Mouse (Mus musculus): ENCODE results near the gene Gm20517. TPM values are rescaled to one million over a fixed set of nuclear protein-coding genes. Genes with fewer than 3 reads are reported as not detected.
"Not testable (repeated sequence)": the region's sequence is repeated elsewhere in the genome, so short reads cannot be mapped to it uniquely, and the experiment has no call there.

Gm20517 gene
- polyA plus RNA-seq, 1 experiment from 2014 or later = 2.9 TPM

DNA sequence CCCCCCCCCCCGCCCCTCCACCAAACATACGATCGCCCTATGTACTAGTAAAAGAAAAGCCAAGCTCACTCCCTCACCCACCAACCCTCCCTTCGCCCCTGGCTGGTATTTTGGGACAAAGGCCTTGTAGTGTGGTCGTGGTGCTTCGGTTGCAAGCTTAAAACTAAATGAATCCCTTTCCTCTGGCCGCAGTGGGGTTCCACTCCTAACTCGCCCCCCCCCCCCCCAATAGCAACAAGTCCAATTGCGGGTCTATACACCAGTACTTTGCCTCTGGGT, 16.5 kb upstream of the Gm20517 start:
- 1% methylated on average over 9 of the region's 9 CpGs for WGBS
- Histone ChIP-seq H3K9ac (replicated peaks; ENCODE audit: low read depth, low read length) (peak overlapping the region; percentile 74), H3K4me3 (replicated peaks; ENCODE audit: low read length) (peak overlapping the region; percentile 83), H3K4me1 (replicated peaks; ENCODE audit: control insufficient read depth, insufficient read depth, low read length) (peaks cover 36% of the 10 kb centered on the region), H3K9me3 (ENCODE audit: control insufficient read depth, low read length) (no peaks in the 10 kb centered on the region), H3K27ac (ENCODE audit: low read length) (peak overlapping the region; percentile 59; the same call in 1 of the 2 replicates), H3K4me2 (ENCODE audit: low read length) (peak overlapping the region; percentile 99), H3K36me3 (ENCODE audit: control insufficient read depth, insufficient read depth) (no peaks in the 10 kb centered on the region; the same call in 1 of the 2 replicates), H3K27me3 (replicated peaks; ENCODE audit: control insufficient read depth, insufficient read depth, low read length) (no peaks in the 10 kb centered on the region)
- no peak for ATAC-seq

DNA sequence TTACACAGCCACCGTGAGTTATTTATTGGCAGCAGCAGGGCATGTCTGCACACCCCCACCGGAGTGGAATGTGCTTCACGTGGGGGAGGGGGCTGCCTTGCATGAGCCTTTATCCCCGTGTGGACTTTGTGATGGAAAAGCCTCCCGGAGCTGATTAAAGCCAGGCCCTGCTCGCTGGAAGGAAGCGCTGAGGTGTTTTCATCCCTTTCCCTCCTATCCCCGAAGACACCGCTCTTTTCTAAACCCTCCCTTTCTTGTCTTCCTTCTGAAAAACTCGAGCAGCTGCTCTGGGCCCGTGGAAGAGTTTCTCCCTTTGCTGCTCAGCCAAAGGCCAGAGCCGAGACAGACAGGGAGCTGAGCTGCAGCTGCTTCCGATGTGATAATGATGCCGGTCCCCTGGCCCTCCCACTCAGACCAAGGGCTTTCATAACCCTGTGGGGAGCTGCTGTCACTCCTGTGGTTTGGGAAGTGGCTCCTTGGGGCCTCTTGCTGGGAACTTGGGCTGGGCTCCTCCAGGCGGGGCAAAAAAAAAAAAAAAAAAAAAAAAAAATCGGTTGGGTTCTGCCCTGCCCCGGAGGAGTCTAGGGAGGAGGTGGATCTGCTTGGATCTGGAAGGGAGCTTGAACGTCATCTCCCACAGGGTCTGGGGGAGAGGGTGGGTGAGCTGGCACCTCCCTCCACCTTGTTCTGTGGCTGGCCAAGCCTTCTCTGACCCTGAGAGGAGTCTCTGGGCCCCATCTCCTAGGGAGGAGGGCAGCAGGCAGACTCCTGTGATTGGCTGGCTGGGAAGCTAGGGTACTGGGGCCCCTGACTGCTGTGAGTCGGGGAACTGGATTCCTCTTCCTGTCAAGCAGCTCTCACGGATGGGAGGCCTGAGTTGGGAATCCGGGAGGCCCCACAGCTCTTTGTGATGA, 15.9 kb upstream of the Gm20517 start:
- Histone ChIP-seq H3K9me3 (ENCODE audit: control insufficient read depth, low read length) (no peaks in the 10 kb centered on the region), H3K27ac (ENCODE audit: low read length) (peak overlapping the region; percentile 60), H3K4me2 (ENCODE audit: low read length) (peak overlapping the region; percentile 99), H3K9ac (replicated peaks; ENCODE audit: low read depth, low read length) (peak overlapping the region; percentile 74), H3K4me3 (replicated peaks; ENCODE audit: low read length) (peak overlapping the region; percentile 83), H3K36me3 (ENCODE audit: control insufficient read depth, insufficient read depth) (peaks cover 4% of the 10 kb centered on the region; the same call in 1 of the 2 replicates), H3K27me3 (replicated peaks; ENCODE audit: control insufficient read depth, insufficient read depth, low read length) (no peaks in the 10 kb centered on the region), H3K4me1 (replicated peaks; ENCODE audit: control insufficient read depth, insufficient read depth, low read length) (peaks cover 36% of the 10 kb centered on the region)
- 2% methylated on average over 20 of the region's 21 CpGs for WGBS
- ATAC-seq = no peak

DNA sequence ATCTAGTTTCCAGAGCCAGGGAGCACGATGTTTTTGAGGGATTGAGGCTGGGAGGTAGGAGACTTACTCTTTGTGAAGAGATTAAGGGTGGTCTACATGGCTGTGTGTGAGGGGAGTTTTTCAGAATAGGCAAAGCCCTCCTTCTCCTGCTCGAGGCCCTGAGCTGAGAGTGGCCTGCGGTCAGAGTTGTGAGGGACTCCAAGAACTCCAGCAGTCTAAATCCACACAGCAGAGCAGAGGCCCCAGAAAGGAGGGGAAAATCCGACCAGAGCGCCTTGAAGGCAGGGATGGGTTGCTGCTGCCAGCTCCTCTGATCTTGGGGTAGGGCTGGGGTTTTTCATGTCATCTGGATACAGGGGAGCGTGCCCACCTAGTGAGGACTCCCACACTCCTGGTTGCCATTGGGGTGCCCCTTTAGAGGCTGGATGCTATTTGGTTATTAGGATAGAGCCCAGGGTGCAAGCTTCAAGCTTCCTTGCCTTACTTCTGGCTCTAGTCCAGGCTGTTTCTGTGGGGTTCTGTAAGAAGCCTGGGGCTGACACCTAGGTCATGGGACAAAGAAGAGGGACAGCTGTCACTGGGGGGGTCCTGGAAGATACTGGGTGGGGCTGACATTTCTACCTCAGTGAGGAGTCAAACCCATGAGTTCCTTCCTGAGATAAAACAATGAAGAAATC, 15.1 kb upstream of the Gm20517 start:
- Histone ChIP-seq H3K4me1 (replicated peaks; ENCODE audit: control insufficient read depth, insufficient read depth, low read length) (peaks cover 36% of the 10 kb centered on the region), H3K9me3 (ENCODE audit: control insufficient read depth, low read length) (no peaks in the 10 kb centered on the region), H3K9ac (replicated peaks; ENCODE audit: low read depth, low read length) (peak overlapping the region; percentile 31), H3K36me3 (ENCODE audit: control insufficient read depth, insufficient read depth) (peaks cover 7% of the 10 kb centered on the region), H3K27me3 (replicated peaks; ENCODE audit: control insufficient read depth, insufficient read depth, low read length) (no peaks in the 10 kb centered on the region), H3K4me3 (replicated peaks; ENCODE audit: low read length) (0 out of 2 replicates have a peak overlapping the region, but pooled peaks have one; percentile 4), H3K4me2 (ENCODE audit: low read length) (peak overlapping the region; percentile 99), H3K27ac (ENCODE audit: low read length) (peak overlapping the region; percentile 60)
- 22% methylated on average over 6 of the region's 6 CpGs for WGBS
- ATAC-seq = no peak

DNA sequence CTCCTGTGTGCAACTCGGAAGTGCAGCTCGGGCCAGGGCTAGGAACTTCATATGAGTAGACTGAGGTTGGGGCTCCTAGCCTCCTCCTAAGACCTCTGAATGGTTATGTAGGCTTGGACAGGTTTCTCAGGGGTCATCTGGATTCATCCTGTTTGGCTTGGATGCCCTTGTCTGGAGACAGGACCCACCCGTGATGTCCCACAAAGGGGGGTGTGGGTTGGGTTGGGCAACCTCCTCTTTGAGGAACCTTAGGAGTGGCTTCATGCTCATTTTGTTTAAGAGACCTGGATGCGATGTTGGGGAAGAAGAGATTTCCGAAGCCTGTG, 14.6 kb upstream of the Gm20517 start:
- no peaks in the 10 kb centered on the region for H3K27me3 ChIP-seq (replicated peaks; ENCODE audit: control insufficient read depth, insufficient read depth, low read length)
- no peaks in the 10 kb centered on the region for H3K9me3 ChIP-seq (ENCODE audit: control insufficient read depth, low read length)
- no peak overlapping the region for H3K27ac ChIP-seq (ENCODE audit: low read length)
- no peak overlapping the region for H3K4me3 ChIP-seq (replicated peaks; ENCODE audit: low read length)
- ATAC-seq = no peak
- H3K36me3 ChIP-seq (ENCODE audit: control insufficient read depth, insufficient read depth) = peaks cover 11% of the 10 kb centered on the region
- H3K4me1 ChIP-seq (replicated peaks; ENCODE audit: control insufficient read depth, insufficient read depth, low read length) = peaks cover 36% of the 10 kb centered on the region
- no peak overlapping the region for H3K9ac ChIP-seq (replicated peaks; ENCODE audit: low read depth, low read length)
- H3K4me2 ChIP-seq (ENCODE audit: low read length) = no peak overlapping the region
- WGBS = 62% methylated on average over 5 of the region's 5 CpGs

DNA sequence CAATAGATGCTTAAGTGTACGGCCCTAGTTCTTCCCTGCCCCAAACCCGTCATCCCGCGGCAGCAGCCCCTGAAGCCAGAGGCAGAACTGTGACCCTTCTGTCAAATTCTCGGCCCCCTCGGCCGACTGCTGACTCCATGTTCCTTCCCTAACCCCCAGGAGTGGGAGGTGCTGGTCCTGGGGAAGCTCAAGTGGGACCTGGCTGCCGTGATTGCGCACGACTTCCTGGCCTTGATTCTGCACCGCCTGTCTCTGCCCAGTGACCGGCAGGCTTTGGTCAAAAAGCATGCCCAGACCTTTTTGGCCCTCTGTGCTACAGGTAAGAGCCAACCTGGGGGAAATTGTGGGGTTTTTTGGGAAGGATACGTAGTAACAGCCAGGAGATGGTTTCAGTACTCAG, 14.1 kb upstream of the Gm20517 start:
- H3K9me3 ChIP-seq (ENCODE audit: control insufficient read depth, low read length) = no peaks in the 10 kb centered on the region
- no peak overlapping the region for H3K27ac ChIP-seq (ENCODE audit: low read length)
- H3K27me3 ChIP-seq (replicated peaks; ENCODE audit: control insufficient read depth, insufficient read depth, low read length) = no peaks in the 10 kb centered on the region
- H3K4me2 ChIP-seq (ENCODE audit: low read length) = no peak overlapping the region
- H3K4me1 ChIP-seq (replicated peaks; ENCODE audit: control insufficient read depth, insufficient read depth, low read length) = peaks cover 36% of the 10 kb centered on the region
- H3K36me3 ChIP-seq (ENCODE audit: control insufficient read depth, insufficient read depth) = peaks cover 11% of the 10 kb centered on the region
- no peak overlapping the region for H3K4me3 ChIP-seq (replicated peaks; ENCODE audit: low read length)
- ATAC-seq = no peak
- 65% methylated on average over 13 of the region's 13 CpGs for WGBS
- H3K9ac ChIP-seq (replicated peaks; ENCODE audit: low read depth, low read length) = no peak overlapping the region

DNA sequence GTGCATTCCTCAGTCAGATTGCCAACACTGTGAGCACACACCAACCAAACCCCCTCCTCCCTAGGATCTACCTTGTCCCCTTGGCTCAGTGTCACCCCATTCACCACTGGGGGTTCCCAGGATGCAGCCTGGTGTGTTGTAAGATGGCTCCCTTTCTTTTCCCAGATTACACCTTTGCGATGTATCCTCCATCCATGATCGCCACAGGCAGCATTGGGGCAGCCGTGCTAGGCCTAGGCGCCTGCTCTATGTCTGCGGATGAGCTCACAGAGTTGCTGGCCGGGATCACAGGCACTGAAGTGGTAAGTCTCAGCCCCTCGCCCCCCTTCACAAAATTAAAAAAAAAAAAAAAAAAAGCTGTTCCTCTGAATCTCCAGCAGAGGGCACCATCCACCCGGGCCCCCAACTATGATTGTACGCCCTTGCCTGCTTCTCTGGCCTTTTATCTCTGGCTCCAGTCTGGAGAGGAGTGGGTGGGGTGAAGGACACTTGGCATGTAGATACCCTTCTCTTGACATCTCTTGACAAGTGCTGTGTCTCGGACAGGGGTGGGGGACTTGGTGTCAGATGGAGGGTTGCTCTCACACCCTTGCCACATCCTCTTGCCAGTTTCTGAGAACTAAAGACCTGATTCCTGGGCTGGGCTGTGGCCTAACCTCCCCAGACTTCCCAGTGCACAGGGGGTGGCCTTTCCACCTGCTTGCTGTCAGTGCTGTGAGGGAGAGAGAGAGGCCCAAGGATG, 13.4 kb upstream of the Gm20517 start:
- peaks cover 11% of the 10 kb centered on the region for H3K36me3 ChIP-seq (ENCODE audit: control insufficient read depth, insufficient read depth)
- no peak for ATAC-seq
- WGBS = 21% methylated on average over 10 of the region's 10 CpGs
- H3K9ac ChIP-seq (replicated peaks; ENCODE audit: low read depth, low read length) = no peak overlapping the region
- no peak overlapping the region for H3K27ac ChIP-seq (ENCODE audit: low read length)
- H3K4me1 ChIP-seq (replicated peaks; ENCODE audit: control insufficient read depth, insufficient read depth, low read length) = peaks cover 33% of the 10 kb centered on the region
- no peaks in the 10 kb centered on the region for H3K9me3 ChIP-seq (ENCODE audit: control insufficient read depth, low read length)
- no peak overlapping the region for H3K4me2 ChIP-seq (ENCODE audit: low read length)
- H3K4me3 ChIP-seq (replicated peaks; ENCODE audit: low read length) = no peak overlapping the region
- H3K27me3 ChIP-seq (replicated peaks; ENCODE audit: control insufficient read depth, insufficient read depth, low read length) = no peaks in the 10 kb centered on the region

DNA sequence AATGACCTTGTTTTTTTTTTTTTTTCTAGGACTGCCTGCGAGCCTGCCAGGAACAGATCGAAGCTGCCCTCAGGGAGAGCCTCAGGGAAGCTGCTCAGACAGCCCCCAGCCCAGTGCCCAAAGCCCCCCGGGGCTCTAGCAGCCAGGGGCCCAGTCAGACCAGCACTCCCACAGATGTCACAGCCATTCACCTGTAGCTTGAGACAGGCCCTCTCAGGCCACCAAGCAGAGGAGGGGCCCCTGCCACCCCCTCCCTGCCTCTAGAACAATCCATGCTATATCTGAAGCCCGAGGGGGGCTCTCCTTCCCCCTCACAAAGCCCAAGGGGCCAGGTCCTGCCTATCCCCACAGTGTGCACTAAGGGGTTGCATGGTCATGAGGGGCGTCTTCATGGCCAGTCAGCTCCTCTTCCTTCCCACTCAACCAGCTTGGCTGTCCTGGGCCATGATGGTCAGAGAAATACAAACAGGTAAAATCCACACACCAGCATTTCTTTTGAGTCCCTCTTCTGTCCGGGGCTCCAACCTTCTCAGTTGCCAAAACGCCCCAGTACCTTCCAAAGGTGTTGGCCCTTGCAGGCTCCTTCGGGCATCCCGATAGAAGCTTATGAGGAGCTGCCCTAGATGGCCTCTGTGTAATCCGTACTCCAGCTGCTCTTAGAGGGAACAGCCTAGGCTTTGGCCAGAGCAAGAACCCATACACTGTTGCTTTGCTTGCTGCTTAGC, 12.6 kb upstream of the Gm20517 start:
- H3K4me3 ChIP-seq (replicated peaks; ENCODE audit: low read length); H3K9ac ChIP-seq (replicated peaks; ENCODE audit: low read depth, low read length); H3K27ac ChIP-seq (ENCODE audit: low read length); H3K9me3 ChIP-seq (ENCODE audit: control insufficient read depth, low read length); H3K27me3 ChIP-seq (replicated peaks; ENCODE audit: control insufficient read depth, insufficient read depth, low read length); H3K4me2 ChIP-seq (ENCODE audit: low read length); ATAC-seq: not testable (repeated sequence)
- 83% methylated on average over 10 of the region's 10 CpGs for WGBS
- Histone ChIP-seq H3K4me1 (replicated peaks; ENCODE audit: control insufficient read depth, insufficient read depth, low read length) (peaks cover 32% of the 10 kb centered on the region), H3K36me3 (ENCODE audit: control insufficient read depth, insufficient read depth) (peaks cover 11% of the 10 kb centered on the region)

DNA sequence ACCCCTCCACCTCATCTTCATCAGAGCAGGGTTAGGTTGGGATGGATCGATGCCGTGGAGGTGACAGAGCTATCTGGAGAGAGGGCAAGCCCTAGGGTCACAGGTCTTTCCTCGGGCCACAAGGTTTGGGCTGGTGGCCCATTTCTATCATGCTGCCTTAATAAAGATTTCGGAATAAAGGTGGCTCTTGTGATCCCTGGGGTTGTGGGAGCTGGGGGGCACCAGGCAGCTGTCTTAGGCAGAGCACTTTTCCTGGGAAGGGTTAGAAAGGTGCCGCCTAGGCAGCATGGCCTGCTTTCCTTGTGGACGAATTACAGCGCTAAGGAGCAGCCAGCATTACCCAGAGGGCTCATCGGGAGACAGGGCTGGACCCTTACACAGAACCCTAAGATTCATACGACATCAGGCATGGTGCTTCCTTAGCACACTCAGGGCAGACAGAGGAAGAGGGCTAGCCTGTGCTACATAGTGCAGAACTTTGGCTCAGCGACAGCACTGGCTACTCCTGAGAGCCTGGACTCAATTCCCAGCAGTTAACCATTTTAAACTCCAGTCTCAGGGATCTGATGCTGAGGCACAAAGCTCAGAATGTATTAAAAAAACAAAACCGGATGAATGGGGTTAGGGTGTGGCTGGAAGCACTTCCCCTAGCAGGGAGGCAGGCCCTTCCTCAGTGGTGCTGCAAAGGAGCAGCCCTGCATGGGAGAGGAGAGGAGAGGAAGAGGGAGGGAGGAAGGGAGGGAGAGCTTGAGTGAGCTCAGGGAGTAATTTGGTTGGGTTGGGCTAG, 11.7 kb upstream of the Gm20517 start:
- Histone ChIP-seq H3K36me3 (ENCODE audit: control insufficient read depth, insufficient read depth) (peaks cover 11% of the 10 kb centered on the region), H3K9me3 (ENCODE audit: control insufficient read depth, low read length) (no peaks in the 10 kb centered on the region), H3K9ac (replicated peaks; ENCODE audit: low read depth, low read length) (no peak overlapping the region), H3K4me2 (ENCODE audit: low read length) (no peak overlapping the region), H3K27me3 (replicated peaks; ENCODE audit: control insufficient read depth, insufficient read depth, low read length) (no peaks in the 10 kb centered on the region), H3K4me3 (replicated peaks; ENCODE audit: low read length) (no peak overlapping the region), H3K27ac (ENCODE audit: low read length) (no peak overlapping the region), H3K4me1 (replicated peaks; ENCODE audit: control insufficient read depth, insufficient read depth, low read length) (peaks cover 23% of the 10 kb centered on the region)
- no peak for ATAC-seq
- 85% methylated on average over 11 of the region's 11 CpGs for whole genome bisulfite sequencing
